Mouse (Mus musculus) liver, adult 2 months (tissue): ENCODE measurements at regions not wholly inside any gene's neighbourhood (a gene's known extent, or its start where the extent isn't known, plus 50 kb on each side); places are given as distances from the start of the nearest gene placed in this dataset.

Experiments
- CTCF ChIP-seq: fragments of 200-500 bp; IDR thresholded peaks from 2 replicates; pipeline ENCODE4 v1.5.1; 2011; ENCODE audit warnings: low read depth, low read length, control low read depth
- POLR2A ChIP-seq: fragments of 200-500 bp; IDR thresholded peaks from 2 replicates; pipeline ENCODE4 v1.6.1; 2011; ENCODE audit warnings: low read length, control low read depth; ENCODE audit not compliant: insufficient read depth; ENCODE audit errors: extremely low read depth

- no peak for TF ChIP-seq CTCF
- TF ChIP-seq POLR2A, result no peak
Measured at GRCm38 (mm10) chr12:110332616-110333154, 53.8 kb downstream of the Dio3 start.
